Mouse (Mus musculus): Measurements from ENCODE around the gene Kif18b. TPM values are rescaled to one million over a fixed set of nuclear protein-coding genes. Genes with fewer than 3 reads are reported as not detected.

Kif18b gene
- polyA plus RNA-seq, 2 experiments, result 7.2 to 24.5 TPM

DNA sequence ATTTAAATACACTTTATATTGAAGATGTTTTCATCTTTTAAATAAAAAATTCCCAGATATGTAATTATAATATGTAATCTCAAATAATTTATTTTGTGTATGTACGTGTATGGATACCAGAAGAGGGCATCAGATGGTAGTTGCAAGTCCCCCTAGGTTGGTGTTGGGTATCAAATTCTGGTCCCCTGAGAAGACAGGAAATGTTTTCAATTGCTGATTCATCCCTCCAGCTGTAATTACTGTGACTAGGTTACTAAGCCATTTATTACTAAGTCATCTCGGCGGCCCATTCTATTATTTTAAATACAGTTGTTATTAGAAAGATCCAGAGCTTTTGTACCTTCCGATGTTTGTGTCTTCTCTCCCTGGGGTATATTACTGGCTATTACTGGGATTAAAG, 6.8 kb downstream of the Kif18b start:
- H3K27me3 ChIP-seq (ENCODE audit: control insufficient read depth, insufficient read depth, low read length), result no peaks in the 10 kb centered on the region
- no peak overlapping the region for H3K9ac ChIP-seq (ENCODE audit: low read depth, low read length, severe bottlenecking)
- no peak for ATAC-seq (ENCODE audit: low FRiP score, low read depth)
- peaks cover 29% of the 10 kb centered on the region for H3K36me3 ChIP-seq (ENCODE audit: control insufficient read depth, insufficient read depth, low read length)
- WGBS, result 85% methylated on average over 4 of the region's 4 CpGs
- H3K4me3 ChIP-seq (replicated peaks; ENCODE audit: low read length), result no peak overlapping the region
- no peak for TF ChIP-seq POLR2A (IDR thresholded peaks at IDR 0.05; ENCODE audit: borderline replicate concordance, extremely low read depth, insufficient read depth, insufficient read length)
- no peaks in the 10 kb centered on the region for H3K4me1 ChIP-seq (ENCODE audit: control insufficient read depth, insufficient read depth, low read length)
- H3K27ac ChIP-seq (replicated peaks; ENCODE audit: low read depth, low read length), result no peak overlapping the region
- no peak overlapping the region for H3K4me2 ChIP-seq (replicated peaks; ENCODE audit: low read depth, low read length, severe bottlenecking)
- DNase-seq (ENCODE audit: low spot score), result no peak
- H3K9me3 ChIP-seq (ENCODE audit: control insufficient read depth, low read length), result no peaks in the 10 kb centered on the region

DNA sequence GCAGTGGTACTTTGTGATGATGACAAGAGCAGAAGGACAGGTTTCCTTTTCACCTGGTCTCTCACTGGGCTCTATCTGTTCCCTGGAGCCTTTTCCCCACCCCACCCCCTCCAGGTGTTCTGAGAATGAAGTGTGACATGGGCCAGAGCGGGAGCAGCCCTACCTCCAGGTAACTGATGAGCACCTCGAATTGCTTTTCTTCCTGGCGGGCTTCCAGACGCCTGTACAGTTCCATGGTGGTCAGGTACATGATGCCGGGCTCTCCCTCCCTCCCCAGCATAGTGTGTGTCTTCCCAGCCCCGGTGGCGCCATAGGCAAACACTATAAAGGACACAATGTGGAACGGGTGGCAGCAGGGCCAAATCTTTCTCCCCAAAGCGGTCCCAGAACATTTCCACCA, 9.5 kb downstream of the Kif18b start:
- TF ChIP-seq POLR2A (IDR thresholded peaks at IDR 0.05; ENCODE audit: borderline replicate concordance, extremely low read depth, insufficient read depth, insufficient read length), result no peak
- H3K27me3 ChIP-seq (ENCODE audit: control insufficient read depth, insufficient read depth, low read length), result no peaks in the 10 kb centered on the region
- H3K4me1 ChIP-seq (ENCODE audit: control insufficient read depth, insufficient read depth, low read length), result no peaks in the 10 kb centered on the region
- H3K27ac ChIP-seq (replicated peaks; ENCODE audit: low read depth, low read length), result no peak overlapping the region
- 85% methylated on average over 9 of the region's 9 CpGs for WGBS
- no peak for DNase-seq (ENCODE audit: low spot score)
- H3K4me2 ChIP-seq (replicated peaks; ENCODE audit: low read depth, low read length, severe bottlenecking), result no peak overlapping the region
- ATAC-seq (ENCODE audit: low FRiP score, low read depth), result no peak
- H3K36me3 ChIP-seq (ENCODE audit: control insufficient read depth, insufficient read depth, low read length), result peaks cover 53% of the 10 kb centered on the region
- no peaks in the 10 kb centered on the region for H3K9me3 ChIP-seq (ENCODE audit: control insufficient read depth, low read length)
- H3K9ac ChIP-seq (ENCODE audit: low read depth, low read length, severe bottlenecking), result no peak overlapping the region
- H3K4me3 ChIP-seq (replicated peaks; ENCODE audit: low read length), result no peak overlapping the region

- no peak overlapping the region for H3K9ac ChIP-seq (ENCODE audit: low read depth, low read length, severe bottlenecking)
- ATAC-seq (ENCODE audit: low FRiP score, low read depth) (no peak), DNase-seq (ENCODE audit: low spot score) (no peak)
- no peaks in the 10 kb centered on the region for H3K9me3 ChIP-seq (ENCODE audit: control insufficient read depth, low read length)
- no peaks in the 10 kb centered on the region for H3K4me1 ChIP-seq (ENCODE audit: control insufficient read depth, insufficient read depth, low read length)
- peaks cover 93% of the 10 kb centered on the region for H3K36me3 ChIP-seq (ENCODE audit: control insufficient read depth, insufficient read depth, low read length)
- no peaks in the 10 kb centered on the region for H3K27me3 ChIP-seq (ENCODE audit: control insufficient read depth, insufficient read depth, low read length)
- WGBS, result 82% methylated on average over 7 of the region's 7 CpGs
- no peak overlapping the region for H3K27ac ChIP-seq (replicated peaks; ENCODE audit: low read depth, low read length)
- no peak overlapping the region for H3K4me2 ChIP-seq (replicated peaks; ENCODE audit: low read depth, low read length, severe bottlenecking)
- TF ChIP-seq POLR2A (IDR thresholded peaks at IDR 0.05; ENCODE audit: borderline replicate concordance, extremely low read depth, insufficient read depth, insufficient read length), result no peak
- H3K4me3 ChIP-seq (replicated peaks; ENCODE audit: low read length), result no peak overlapping the region
These were observed 13.5 kb downstream of the Kif18b start for GRCm38 (mm10) chr11:102911376-102911775.

- Histone ChIP-seq H3K9ac (ENCODE audit: low read depth, low read length, severe bottlenecking) (no peak overlapping the region), H3K4me2 (replicated peaks; ENCODE audit: low read depth, low read length, severe bottlenecking) (no peak overlapping the region), H3K4me3 (replicated peaks; ENCODE audit: low read length) (no peak overlapping the region), H3K4me1 (ENCODE audit: control insufficient read depth, insufficient read depth, low read length) (no peaks in the 10 kb centered on the region), H3K27me3 (ENCODE audit: control insufficient read depth, insufficient read depth, low read length) (no peaks in the 10 kb centered on the region), H3K9me3 (ENCODE audit: control insufficient read depth, low read length) (no peaks in the 10 kb centered on the region), H3K36me3 (ENCODE audit: control insufficient read depth, insufficient read depth, low read length) (peaks cover 40% of the 10 kb centered on the region), H3K27ac (replicated peaks; ENCODE audit: low read depth, low read length) (no peak overlapping the region)
- ATAC-seq (ENCODE audit: low FRiP score, low read depth), result no peak
- no peak for DNase-seq (ENCODE audit: low spot score)
- TF ChIP-seq POLR2A (IDR thresholded peaks at IDR 0.05; ENCODE audit: borderline replicate concordance, extremely low read depth, insufficient read depth, insufficient read length), result no peak
- 77% methylated on average over 7 of the region's 7 CpGs for WGBS
These were observed 21.3 kb downstream of the Kif18b start for GRCm38 (mm10) chr11:102903654-102904053.

GRCm38 (mm10) chr11:102902107-102902506, 22.8 kb downstream of the Kif18b start:
- Histone ChIP-seq H3K9me3 (ENCODE audit: control insufficient read depth, low read length) (no peaks in the 10 kb centered on the region), H3K4me1 (ENCODE audit: control insufficient read depth, insufficient read depth, low read length) (no peaks in the 10 kb centered on the region), H3K36me3 (ENCODE audit: control insufficient read depth, insufficient read depth, low read length) (peaks cover 25% of the 10 kb centered on the region), H3K4me3 (replicated peaks; ENCODE audit: low read length) (no peak overlapping the region), H3K27ac (replicated peaks; ENCODE audit: low read depth, low read length) (no peak overlapping the region), H3K9ac (ENCODE audit: low read depth, low read length, severe bottlenecking) (no peak overlapping the region), H3K27me3 (ENCODE audit: control insufficient read depth, insufficient read depth, low read length) (no peaks in the 10 kb centered on the region), H3K4me2 (replicated peaks; ENCODE audit: low read depth, low read length, severe bottlenecking) (no peak overlapping the region)
- WGBS, result 79% methylated on average over 5 of the region's 5 CpGs
- ATAC-seq (ENCODE audit: low FRiP score, low read depth) (no peak), DNase-seq (ENCODE audit: low spot score) (no peak)
- TF ChIP-seq POLR2A (IDR thresholded peaks at IDR 0.05; ENCODE audit: borderline replicate concordance, extremely low read depth, insufficient read depth, insufficient read length), result no peak

- WGBS, result 62% methylated on average over 4 of the region's 4 CpGs
- Histone ChIP-seq H3K4me1 (ENCODE audit: control insufficient read depth, insufficient read depth, low read length) (no peaks in the 10 kb centered on the region), H3K27ac (replicated peaks; ENCODE audit: low read depth, low read length) (no peak overlapping the region), H3K36me3 (ENCODE audit: control insufficient read depth, insufficient read depth, low read length) (peaks cover 16% of the 10 kb centered on the region), H3K4me3 (replicated peaks; ENCODE audit: low read length) (no peak overlapping the region), H3K9me3 (ENCODE audit: control insufficient read depth, low read length) (no peaks in the 10 kb centered on the region), H3K4me2 (replicated peaks; ENCODE audit: low read depth, low read length, severe bottlenecking) (no peak overlapping the region), H3K27me3 (ENCODE audit: control insufficient read depth, insufficient read depth, low read length) (no peaks in the 10 kb centered on the region), H3K9ac (ENCODE audit: low read depth, low read length, severe bottlenecking) (no peak overlapping the region)
- no peak for TF ChIP-seq POLR2A (IDR thresholded peaks at IDR 0.05; ENCODE audit: borderline replicate concordance, extremely low read depth, insufficient read depth, insufficient read length)
- DNase-seq (ENCODE audit: low spot score) (no peak), ATAC-seq (ENCODE audit: low FRiP score, low read depth) (no peak)
These were observed 23.7 kb downstream of the Kif18b start for GRCm38 (mm10) chr11:102901199-102901598.
